Mouse (Mus musculus) limb, embryonic 15.5 days (tissue): ENCODE data around the gene Lpcat2b. TPM values are rescaled to one million over a fixed set of nuclear protein-coding genes. Genes with fewer than 3 reads are reported as not detected.

Experiments used
- ATAC-seq: fragments of 200-750 bp; cut with Nextera tagmentation; 2 replicates; pipeline ENCODE4 v1.8.0; 2017; ENCODE audit warnings: low read depth, moderate TSS enrichment; ENCODE audit not compliant: insufficient number of reproducible peaks, low FRiP score, low TSS enrichment
- H3K27ac ChIP-seq: fragments of 300-500 bp; sonication (generic); 2 replicates; pipeline ENCODE4 v1.5.1; 2015; ENCODE audit warnings: moderate library complexity, mild to moderate bottlenecking, inconsistent platforms
- H3K27me3 ChIP-seq: fragments of 300-500 bp; sonication (generic); 2 replicates; pipeline ENCODE4 v1.6.1; 2015; ENCODE audit warnings: inconsistent platforms
- H3K36me3 ChIP-seq: fragments of 300-500 bp; sonication (generic); 2 replicates; pipeline ENCODE4 v1.6.1; 2015; ENCODE audit warnings: inconsistent platforms
- H3K4me1 ChIP-seq: fragments of 300-500 bp; sonication (generic); 2 replicates; pipeline ENCODE4 v1.6.1; 2015; ENCODE audit warnings: inconsistent platforms
- H3K4me2 ChIP-seq: fragments of 300-500 bp; sonication (generic); 2 replicates; pipeline ENCODE4 v1.6.1; 2015; ENCODE audit warnings: mild to moderate bottlenecking, inconsistent platforms
- H3K4me3 ChIP-seq: fragments of 300-500 bp; sonication (generic); 2 replicates; pipeline ENCODE4 v1.5.1; 2015; ENCODE audit warnings: mild to moderate bottlenecking, inconsistent platforms
- H3K9ac ChIP-seq: fragments of 300-500 bp; sonication (generic); 2 replicates; pipeline ENCODE4 v1.6.1; 2015; ENCODE audit warnings: inconsistent platforms
- H3K9me3 ChIP-seq: fragments of 300-500 bp; sonication (generic); 2 replicates; pipeline ENCODE4 v1.6.1; 2016; ENCODE audit warnings: inconsistent platforms
- WGBS: fragments of 180-500 bp; shearing (Covaris S2); methylation state at CpG from one replicate; pipeline ENCODE4 v1.1.7; 2015; 5-methylcytosine and 5-hydroxymethylcytosine counted together
- polyA plus RNA-seq: library from polyadenylated mRNA; unstranded; fragments of >200 nt; fragmentation: Nextera tagmentation; extraction: Ambion mirVana; gene quantifications from 2 replicates; pipeline ENCODE4 v1.2.1, GENCODE M21; 2015

Lpcat2b gene
- polyA plus RNA-seq, 1 experiment from 2014 or later = not detected

DNA sequence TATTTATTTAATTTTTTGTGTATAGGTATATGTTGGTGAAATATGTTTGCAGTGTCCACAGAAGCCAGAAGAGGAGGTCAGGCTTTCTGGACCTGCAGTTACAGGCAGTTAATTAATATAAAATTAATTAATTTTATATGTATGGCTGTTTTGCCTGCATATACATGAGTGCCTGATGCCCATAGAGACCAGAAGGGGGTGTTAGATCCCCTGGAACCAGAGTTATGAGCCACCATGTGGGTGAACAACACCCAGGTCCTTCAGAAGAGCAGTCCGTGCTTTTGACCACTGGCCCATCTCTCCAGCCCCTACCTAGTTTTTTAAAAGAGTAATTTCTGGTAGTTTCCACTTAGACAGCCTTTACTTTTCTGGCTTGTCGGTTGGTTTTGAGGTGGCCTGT, 19.1 kb upstream of the Lpcat2b start:
- Histone ChIP-seq H3K36me3 (no peaks in the 10 kb centered on the region), H3K9ac (no peak overlapping the region), H3K4me3 (no peak overlapping the region), H3K27me3 (no peaks in the 10 kb centered on the region), H3K27ac (no peak overlapping the region), H3K4me1 (0 out of 2 replicates have a peak, but pooled peaks cover 3% of the 10 kb centered on the region), H3K4me2 (no peak overlapping the region), H3K9me3 (no peaks in the 10 kb centered on the region)
- ATAC-seq = no peak
- 87% methylated on average over 2 of the region's 2 CpGs for WGBS

GRCm38 (mm10) chr5:107415098-107415497, 16.3 kb upstream of the Lpcat2b start:
- Histone ChIP-seq H3K36me3 (no peaks in the 10 kb centered on the region), H3K27ac (no peak overlapping the region), H3K9me3 (no peaks in the 10 kb centered on the region), H3K9ac (no peak overlapping the region), H3K4me1 (0 out of 2 replicates have a peak, but pooled peaks cover 3% of the 10 kb centered on the region), H3K27me3 (no peaks in the 10 kb centered on the region), H3K4me3 (no peak overlapping the region), H3K4me2 (no peak overlapping the region)
- no peak for ATAC-seq
- 79% methylated on average over 2 of the region's 2 CpGs for WGBS

DNA sequence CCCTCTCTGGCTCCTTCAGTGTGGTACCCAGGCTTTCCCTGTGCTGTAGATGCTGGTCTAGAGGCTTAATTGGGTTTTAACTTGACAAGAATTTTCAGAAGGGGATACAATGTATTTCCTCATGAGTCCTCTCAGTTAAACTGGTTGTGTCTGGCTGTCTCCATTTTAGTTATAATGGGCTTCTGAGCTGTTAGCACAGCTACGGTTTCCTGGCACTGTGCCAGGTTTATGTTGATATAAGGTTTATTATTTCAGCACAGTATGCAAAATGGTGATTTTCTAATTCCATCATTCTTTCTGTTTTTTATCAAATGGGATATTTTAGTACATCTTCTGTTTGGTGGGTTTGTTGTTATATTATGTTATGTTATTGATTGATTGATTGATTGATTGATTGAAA, 9.7 kb upstream of the Lpcat2b start:
- 26% methylated on average over 1 of the region's 1 CpGs for WGBS
- no peaks in the 10 kb centered on the region for H3K4me1 ChIP-seq
- H3K4me2 ChIP-seq = no peak overlapping the region
- no peak overlapping the region for H3K4me3 ChIP-seq
- H3K27me3 ChIP-seq = 0 out of 2 replicates have a peak, but pooled peaks cover 3% of the 10 kb centered on the region
- H3K27ac ChIP-seq = no peak overlapping the region
- no peak overlapping the region for H3K9ac ChIP-seq
- no peak for ATAC-seq
- H3K36me3 ChIP-seq = no peaks in the 10 kb centered on the region
- H3K9me3 ChIP-seq = no peaks in the 10 kb centered on the region

DNA sequence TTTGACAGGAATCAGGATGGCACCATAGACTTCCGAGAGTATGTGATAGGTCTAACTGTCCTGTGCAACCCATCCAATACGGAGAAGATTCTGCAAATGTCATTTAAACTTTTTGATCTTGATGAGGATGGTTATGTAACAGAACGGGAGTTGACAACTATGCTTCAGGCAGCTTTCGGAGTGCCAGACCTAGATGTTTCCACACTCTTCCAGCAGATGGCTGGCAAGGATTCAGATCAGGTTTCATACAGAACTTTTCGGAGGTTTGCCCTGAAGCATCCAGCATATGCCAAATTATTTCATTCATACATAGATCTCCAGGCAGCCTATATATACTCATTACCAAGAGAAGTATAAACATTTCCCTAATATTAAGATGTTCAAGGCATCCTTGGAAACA, 2.7 kb downstream of the Lpcat2b start:
- Histone ChIP-seq H3K36me3 (no peaks in the 10 kb centered on the region), H3K4me1 (peaks cover 5% of the 10 kb centered on the region; the same call in 1 of the 2 replicates), H3K9me3 (no peaks in the 10 kb centered on the region), H3K27me3 (0 out of 2 replicates have a peak, but pooled peaks cover 2% of the 10 kb centered on the region), H3K4me2 (no peak overlapping the region), H3K27ac (no peak overlapping the region), H3K9ac (no peak overlapping the region), H3K4me3 (no peak overlapping the region)
- ATAC-seq = no peak
- WGBS = 62% methylated on average over 5 of the region's 5 CpGs

- H3K9me3 ChIP-seq = no peaks in the 10 kb centered on the region
- H3K9ac ChIP-seq = no peak overlapping the region
- H3K4me3 ChIP-seq = no peak overlapping the region
- H3K4me1 ChIP-seq = peaks cover 5% of the 10 kb centered on the region; the same call in 1 of the 2 replicates
- H3K4me2 ChIP-seq = no peak overlapping the region
- ATAC-seq = no peak
- 0 out of 2 replicates have a peak, but pooled peaks cover 2% of the 10 kb centered on the region for H3K27me3 ChIP-seq
- no peaks in the 10 kb centered on the region for H3K36me3 ChIP-seq
- no peak overlapping the region for H3K27ac ChIP-seq
- WGBS = 85% methylated on average over 6 of the region's 6 CpGs
Observed at GRCm38 (mm10) chr5:107436185-107436584, 4.8 kb downstream of the Lpcat2b start.

DNA sequence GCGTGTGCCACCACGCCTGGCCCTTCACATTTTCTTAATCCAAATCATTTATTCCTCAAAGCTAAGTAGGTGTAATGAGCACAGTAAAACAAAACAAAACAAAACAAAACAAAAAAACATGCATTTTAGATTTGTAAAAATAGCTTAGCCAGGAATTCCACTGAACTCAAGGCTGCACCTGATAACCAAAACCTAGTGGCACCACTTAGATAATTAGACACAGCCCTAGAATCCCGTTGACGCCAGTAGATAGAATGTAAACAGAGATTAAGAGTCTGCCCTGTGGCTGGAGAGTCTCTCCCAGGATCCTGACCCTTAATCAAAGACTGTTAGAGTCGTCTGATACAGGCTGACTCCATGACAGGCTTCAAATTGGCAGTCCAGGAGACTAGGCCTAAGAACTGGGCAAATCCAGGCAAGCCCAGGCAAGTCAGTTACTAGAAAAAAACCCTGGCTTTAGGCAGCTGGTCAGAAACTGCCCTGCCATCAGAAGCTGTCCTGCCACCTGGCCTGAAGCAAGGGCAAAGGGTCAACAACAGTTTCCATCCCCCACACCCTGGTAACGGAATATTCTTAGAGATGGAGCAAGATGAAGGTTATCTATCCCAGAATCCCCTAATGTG, 5.3 kb downstream of the Lpcat2b start:
- Histone ChIP-seq H3K9me3 (no peaks in the 10 kb centered on the region), H3K27me3 (0 out of 2 replicates have a peak, but pooled peaks cover 2% of the 10 kb centered on the region), H3K9ac (no peak overlapping the region), H3K36me3 (no peaks in the 10 kb centered on the region), H3K4me3 (no peak overlapping the region), H3K27ac (no peak overlapping the region), H3K4me2 (no peak overlapping the region), H3K4me1 (peaks cover 5% of the 10 kb centered on the region; the same call in 1 of the 2 replicates)
- 67% methylated on average over 6 of the region's 6 CpGs for WGBS
- no peak for ATAC-seq

GRCm38 (mm10) chr5:107437464-107438281, 6.3 kb downstream of the Lpcat2b start, which contains the start of gene Btbd8:
Btbd8 (plus strand) TSS chr5:107437997.
- peak; percentile 93 for ATAC-seq
- no peaks in the 10 kb centered on the region for H3K9me3 ChIP-seq
- H3K27ac ChIP-seq = peak within 1 kb of the TSS; percentile 93
- H3K4me1 ChIP-seq = peaks cover 6% of the 10 kb centered on the region; the same call in 1 of the 2 replicates
- WGBS = under 1% methylated on average over 51 of the region's 51 CpGs
- peak within 1 kb of the TSS; percentile 93 for H3K9ac ChIP-seq
- peak within 1 kb of the TSS; percentile 71 for H3K4me2 ChIP-seq
- H3K4me3 ChIP-seq = peak within 1 kb of the TSS; percentile 97
- 0 out of 2 replicates have a peak, but pooled peaks cover 1% of the 10 kb centered on the region for H3K27me3 ChIP-seq
- H3K36me3 ChIP-seq = no peaks in the 10 kb centered on the region

GRCm38 (mm10) chr5:107438353-107438752, 7.0 kb downstream of the Lpcat2b start:
- Histone ChIP-seq H3K27ac (peak overlapping the region; percentile 93), H3K4me3 (peak overlapping the region; percentile 97), H3K9me3 (no peaks in the 10 kb centered on the region), H3K36me3 (no peaks in the 10 kb centered on the region), H3K4me2 (peak overlapping the region; percentile 71), H3K27me3 (no peaks in the 10 kb centered on the region), H3K9ac (peak overlapping the region; percentile 93), H3K4me1 (peaks cover 6% of the 10 kb centered on the region; the same call in 1 of the 2 replicates)
- ATAC-seq = no peak
- 15% methylated on average over 7 of the region's 7 CpGs for WGBS

DNA sequence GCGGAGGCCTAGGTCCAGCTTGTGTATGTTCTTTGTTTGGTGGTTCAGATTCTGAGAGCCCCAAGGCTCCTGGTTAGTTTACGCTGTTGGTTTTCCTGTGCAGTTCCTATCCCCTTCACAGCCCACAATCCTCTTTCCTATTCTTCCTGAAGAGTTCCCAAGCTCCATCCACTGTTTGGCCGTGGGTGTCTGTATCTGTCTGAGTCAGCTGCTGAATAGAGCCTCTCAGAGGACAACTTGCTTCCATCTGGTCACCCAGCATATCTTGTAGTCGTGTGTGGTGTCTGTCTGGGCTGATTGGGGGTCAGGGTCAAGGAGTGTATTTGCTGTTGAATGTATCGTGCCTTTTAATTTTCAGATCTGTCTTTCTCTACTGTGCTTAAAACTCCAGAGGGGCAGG, 10.5 kb downstream of the Lpcat2b start:
- Histone ChIP-seq H3K4me3 (no peak overlapping the region), H3K9me3 (no peaks in the 10 kb centered on the region), H3K9ac (no peak overlapping the region), H3K27me3 (no peaks in the 10 kb centered on the region), H3K27ac (no peak overlapping the region), H3K36me3 (no peaks in the 10 kb centered on the region), H3K4me2 (no peak overlapping the region), H3K4me1 (peaks cover 6% of the 10 kb centered on the region; the same call in 1 of the 2 replicates)
- no peak for ATAC-seq
- 79% methylated on average over 5 of the region's 5 CpGs for WGBS

- Histone ChIP-seq H3K9ac (no peak overlapping the region), H3K4me3 (no peak overlapping the region), H3K27me3 (no peaks in the 10 kb centered on the region), H3K27ac (no peak overlapping the region), H3K4me2 (no peak overlapping the region), H3K4me1 (0 out of 2 replicates have a peak, but pooled peaks cover 2% of the 10 kb centered on the region), H3K36me3 (no peaks in the 10 kb centered on the region), H3K9me3 (no peaks in the 10 kb centered on the region)
- ATAC-seq = no peak
- 78% methylated on average over 4 of the region's 4 CpGs for WGBS
Observed at GRCm38 (mm10) chr5:107444251-107444650, 12.9 kb downstream of the Lpcat2b start.

DNA sequence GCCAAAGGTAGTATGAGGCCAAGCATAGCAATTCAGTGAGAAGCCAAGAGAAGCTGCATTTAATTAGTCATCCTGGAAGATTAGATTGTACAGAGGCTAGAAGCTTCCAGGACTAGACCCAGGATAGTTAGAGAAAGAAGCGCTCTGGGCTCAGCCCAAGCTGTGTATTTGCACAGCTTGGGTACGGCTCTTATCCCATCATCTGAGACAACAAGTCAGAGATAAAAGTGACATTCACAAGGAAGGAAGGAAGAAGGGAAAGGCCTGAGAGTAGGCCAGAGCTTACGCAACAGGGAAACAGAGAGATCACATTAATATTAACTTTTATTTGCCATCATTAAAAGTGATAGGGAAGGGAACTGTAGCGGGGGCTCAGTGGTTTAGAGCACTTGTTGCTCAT, 16.6 kb downstream of the Lpcat2b start:
- no peak overlapping the region for H3K9ac ChIP-seq
- no peaks in the 10 kb centered on the region for H3K27me3 ChIP-seq
- no peak overlapping the region for H3K27ac ChIP-seq
- H3K9me3 ChIP-seq = no peaks in the 10 kb centered on the region
- no peaks in the 10 kb centered on the region for H3K4me1 ChIP-seq
- no peak overlapping the region for H3K4me3 ChIP-seq
- peaks cover 4% of the 10 kb centered on the region for H3K36me3 ChIP-seq
- no peak for ATAC-seq
- WGBS = 81% methylated on average over 4 of the region's 4 CpGs
- no peak overlapping the region for H3K4me2 ChIP-seq

GRCm38 (mm10) chr5:107448784-107449183, 17.4 kb downstream of the Lpcat2b start:
- no peak for ATAC-seq
- H3K9ac ChIP-seq = no peak overlapping the region
- H3K4me1 ChIP-seq = no peaks in the 10 kb centered on the region
- H3K27me3 ChIP-seq = no peaks in the 10 kb centered on the region
- no peak overlapping the region for H3K27ac ChIP-seq
- peaks cover 4% of the 10 kb centered on the region for H3K36me3 ChIP-seq
- H3K9me3 ChIP-seq = no peaks in the 10 kb centered on the region
- H3K4me3 ChIP-seq = no peak overlapping the region
- 89% methylated on average over 4 of the region's 4 CpGs for WGBS
- no peak overlapping the region for H3K4me2 ChIP-seq
